Mouse (Mus musculus): ENCODE data around the gene Stkld1.

The Stkld1 gene

DNA sequence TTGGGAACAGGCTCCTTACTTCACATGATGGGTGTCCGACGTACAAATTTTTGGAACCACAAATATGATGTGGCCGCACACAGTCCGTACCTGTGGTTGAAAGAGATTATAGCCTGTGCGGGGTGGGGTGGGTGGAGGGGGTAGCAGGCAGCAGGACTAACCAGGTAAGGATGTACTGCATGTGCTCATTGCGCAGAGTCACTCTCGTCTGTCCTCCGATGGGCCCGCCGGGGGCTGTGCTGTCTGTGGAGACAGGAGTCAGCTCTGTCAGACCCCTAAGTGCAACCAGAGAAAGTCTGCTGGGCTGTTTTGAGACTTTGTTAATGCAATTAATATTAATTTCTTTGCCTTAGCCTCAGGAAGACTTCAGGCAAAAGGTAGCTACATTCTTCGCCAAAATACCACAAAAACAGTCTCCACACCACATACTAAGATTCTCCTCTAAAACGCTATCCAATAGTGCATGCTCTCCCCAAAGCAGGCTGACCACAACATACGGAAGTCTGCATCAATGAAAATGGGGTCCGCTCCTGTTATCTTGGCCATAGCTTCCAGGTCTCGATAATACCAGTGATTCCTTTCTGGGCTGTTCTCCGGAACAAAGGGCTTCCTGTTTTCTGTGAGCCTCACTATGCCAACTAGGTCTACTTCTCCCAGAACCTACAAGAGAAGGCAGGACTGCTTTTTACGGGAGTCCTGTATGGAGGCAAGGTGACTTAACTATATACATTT is 20.3 kb upstream of the Stkld1 start:
- in situ Hi-C loops (cut with MboI, MseI) = loop anchor here in 1 of 2 experiments (25.0 kb wide), 1 partner anchor 1701 kb away; the partner anchor contains the start of genes Fam166a, Nelfb, Stpg3 and Tubb4b

DNA sequence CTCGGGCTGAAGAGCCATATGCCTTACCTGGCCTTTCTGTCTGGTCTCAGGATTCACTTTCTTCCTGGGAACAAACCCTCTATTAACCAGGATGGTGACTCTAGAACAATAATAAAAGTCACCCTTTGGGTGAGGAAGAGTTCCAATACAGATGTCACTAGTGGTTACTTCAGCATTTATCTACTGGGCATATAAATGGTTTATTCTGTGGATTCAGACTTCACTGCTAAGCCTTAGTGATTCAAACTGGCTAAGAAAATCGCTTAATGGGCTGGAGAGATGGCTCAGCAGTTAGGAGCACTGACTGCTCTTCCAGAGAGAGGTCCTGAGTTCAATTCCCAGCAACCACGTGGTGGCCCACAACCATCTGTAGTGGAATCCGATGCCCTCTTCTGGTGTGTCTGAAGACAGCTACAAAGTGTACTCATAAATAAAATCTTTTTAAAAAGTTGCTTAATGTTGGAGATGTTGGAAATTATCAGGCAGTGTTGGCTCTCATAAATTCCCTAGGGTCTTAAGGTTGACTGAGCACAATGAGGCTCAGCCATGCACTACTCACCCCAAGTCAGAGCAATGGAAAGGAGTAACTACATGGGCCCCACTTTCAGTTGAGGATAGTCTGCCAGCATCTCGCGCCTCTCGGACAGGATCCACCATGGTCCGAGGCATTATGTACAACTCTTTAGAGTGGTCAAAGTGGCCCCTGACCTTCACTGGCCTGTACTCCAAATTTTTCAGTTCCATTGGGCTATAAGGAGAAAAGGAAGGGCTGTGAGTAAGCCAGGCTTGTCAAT is 19.5 kb upstream of the Stkld1 start:
- in situ Hi-C loops (cut with MboI, MseI) = loop anchor here in 1 of 2 experiments (25.0 kb wide), 1 partner anchor 1702 kb away; the partner anchor contains the start of genes Fam166a, Nelfb, Stpg3 and Tubb4b

DNA sequence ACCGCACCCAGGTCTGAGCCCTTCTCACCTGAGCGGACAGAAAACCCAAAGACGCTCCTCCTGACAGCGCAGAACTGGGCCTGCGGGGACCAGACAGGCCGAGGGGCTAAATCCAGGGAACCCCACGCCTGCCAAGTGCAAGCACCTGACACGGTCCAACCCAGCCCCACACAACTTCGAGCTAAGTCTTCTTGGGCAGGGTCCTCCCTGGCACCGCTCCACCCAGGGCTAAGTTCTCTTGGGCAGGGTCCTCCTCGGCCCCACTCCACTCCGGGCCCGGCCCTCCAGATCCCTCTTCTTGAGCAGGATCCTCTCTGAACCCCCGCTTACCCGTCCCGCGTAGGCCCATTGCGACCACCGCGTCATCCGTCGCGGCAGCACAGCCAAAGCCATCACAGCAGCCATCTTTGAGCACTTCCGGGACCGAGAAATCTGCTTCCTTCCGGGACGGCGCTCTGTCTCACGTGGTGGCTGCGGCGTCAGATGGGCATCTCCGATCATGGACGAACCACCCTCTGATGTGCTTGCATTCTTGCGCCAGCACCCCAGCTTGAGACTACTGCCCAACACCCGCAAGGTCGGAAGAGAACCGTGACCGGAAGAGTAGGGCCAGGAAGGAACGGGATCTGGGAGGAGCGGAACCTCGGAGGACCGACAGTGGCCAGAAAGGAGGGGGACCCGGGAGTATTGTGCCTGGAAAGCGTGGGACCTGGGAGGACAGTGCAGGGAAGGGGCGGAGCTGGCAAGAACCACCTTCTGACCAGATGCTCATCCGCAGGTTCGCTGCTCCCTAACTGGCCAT is 17.7 kb upstream of the Stkld1 start, which contains the start of the genes Surf2 and Surf1:
TSS of gene Surf2 (plus strand) at position 441 of the 802 bp plus-strand sequence.
TSS of gene Surf1 (minus strand) at position 604 of the 802 bp plus-strand sequence.
- in situ Hi-C loops (cut with MboI, MseI) = loop anchor here in 1 of 2 experiments (5.0 to 25.0 kb wide), 3 partner anchors 106 to 1704 kb away; partner anchors contain the start of genes Fam166a, Nelfb, Stpg3 and Tubb4b

DNA sequence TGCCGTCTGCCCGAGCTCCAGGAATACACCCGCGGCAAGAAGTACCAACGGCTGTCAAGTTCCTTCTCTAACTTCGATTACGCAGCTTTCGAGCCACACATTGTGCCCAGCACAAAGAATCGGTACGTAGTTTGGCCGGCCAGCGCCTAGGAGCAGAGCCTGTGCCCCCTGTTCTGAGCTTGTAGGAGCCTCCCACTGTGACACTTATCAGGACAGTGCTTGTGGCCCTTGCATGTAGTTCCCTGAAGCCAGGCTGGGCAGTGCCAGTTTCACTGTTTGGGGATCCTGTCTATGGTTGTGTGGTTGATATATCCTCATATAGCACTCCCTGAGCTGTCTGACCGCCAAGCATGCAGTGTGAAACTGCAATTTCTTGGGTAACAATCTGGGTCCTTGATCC is 17.1 kb upstream of the Stkld1 start:
- in situ Hi-C loops (cut with MboI, MseI) = loop anchor here in 1 of 2 experiments (5.0 to 25.0 kb wide), 3 partner anchors 106 to 1704 kb away; partner anchors contain the start of genes Fam166a, Nelfb, Stpg3 and Tubb4b

DNA sequence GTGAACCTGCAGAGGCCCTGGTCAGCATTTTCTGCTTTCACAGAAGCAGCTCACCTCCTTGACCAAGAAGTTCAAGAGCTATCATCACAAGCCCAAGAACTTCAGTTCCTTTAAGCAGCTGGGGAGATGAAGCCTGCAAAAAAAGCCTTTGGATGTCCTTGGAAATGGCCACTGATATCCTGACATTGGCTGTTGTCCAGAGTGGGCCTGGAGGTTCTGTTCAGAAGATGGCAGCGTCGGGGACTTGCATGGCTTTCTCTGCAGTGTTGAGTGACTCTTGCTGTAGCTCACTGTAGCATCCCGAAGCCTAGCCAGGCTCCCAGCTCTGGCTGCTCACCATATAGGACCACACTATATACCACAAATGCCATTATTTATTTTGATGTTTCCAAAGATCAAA is 14.2 kb upstream of the Stkld1 start:
- in situ Hi-C loops (cut with MboI, MseI) = loop anchor here in 1 of 2 experiments (5.0 to 25.0 kb wide), 3 partner anchors 103 to 1707 kb away; partner anchors contain the start of genes Fam166a, Nelfb, Stpg3 and Tubb4b

DNA sequence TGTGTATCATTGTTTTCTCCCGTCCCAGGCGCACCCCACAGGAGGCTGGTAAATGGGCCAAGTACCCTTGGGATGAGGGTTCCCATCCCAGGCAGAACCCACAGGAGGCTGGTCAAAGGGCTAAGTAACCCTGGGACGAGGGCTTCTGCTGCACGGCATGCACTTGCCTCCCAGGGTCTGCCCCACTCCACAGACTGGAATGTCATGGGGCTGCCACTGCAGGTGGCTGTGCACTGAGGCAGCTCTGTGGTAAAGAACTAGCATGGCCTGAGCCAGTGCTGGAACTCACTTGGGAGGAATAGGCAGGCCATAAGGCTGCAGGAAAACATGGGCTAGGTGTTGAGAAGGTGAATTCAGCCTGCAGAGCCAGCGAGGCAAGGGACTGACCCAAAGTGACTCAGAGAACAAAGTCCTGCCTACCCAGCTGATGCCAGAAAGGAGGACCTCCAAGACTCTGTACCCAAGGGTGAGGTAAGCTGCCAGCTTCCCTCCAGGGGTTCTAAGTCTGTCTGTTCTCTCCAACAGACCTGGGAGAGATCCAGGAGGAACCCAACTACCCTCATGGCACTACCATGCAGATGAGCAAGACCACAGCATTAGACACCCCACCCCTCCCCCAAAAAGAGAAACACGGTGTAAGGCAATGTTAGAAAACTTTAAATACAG is 13.5 kb upstream of the Stkld1 start:
- in situ Hi-C loops (cut with MboI, MseI) = loop anchor here in 1 of 2 experiments (25.0 kb wide), 1 partner anchor 1708 kb away; the partner anchor contains the start of genes Fam166a, Nelfb, Stpg3 and Tubb4b

DNA sequence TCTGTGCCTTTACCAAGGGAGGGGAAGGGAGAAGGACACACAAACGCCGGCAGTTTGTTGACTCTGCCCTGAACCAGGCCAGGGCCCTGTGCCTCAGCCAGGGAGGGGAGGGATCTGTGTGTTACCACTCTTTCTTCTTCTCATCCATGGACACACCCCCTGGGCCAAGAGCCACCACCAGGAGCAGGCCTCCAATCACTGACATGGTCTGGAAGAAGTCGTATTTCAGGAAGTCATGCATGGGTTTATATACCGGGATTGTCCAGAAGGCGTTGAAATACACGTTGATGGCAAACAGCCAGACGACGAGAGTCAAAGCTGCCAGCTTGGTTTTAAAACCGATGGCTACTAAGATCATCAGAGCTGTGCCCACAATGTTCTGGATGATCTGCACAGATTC is 12.1 kb upstream of the Stkld1 start:
- in situ Hi-C loops (cut with MboI, MseI) = loop anchor here in 1 of 2 experiments (25.0 kb wide), 1 partner anchor 1709 kb away; the partner anchor contains the start of genes Fam166a, Nelfb, Stpg3 and Tubb4b

DNA sequence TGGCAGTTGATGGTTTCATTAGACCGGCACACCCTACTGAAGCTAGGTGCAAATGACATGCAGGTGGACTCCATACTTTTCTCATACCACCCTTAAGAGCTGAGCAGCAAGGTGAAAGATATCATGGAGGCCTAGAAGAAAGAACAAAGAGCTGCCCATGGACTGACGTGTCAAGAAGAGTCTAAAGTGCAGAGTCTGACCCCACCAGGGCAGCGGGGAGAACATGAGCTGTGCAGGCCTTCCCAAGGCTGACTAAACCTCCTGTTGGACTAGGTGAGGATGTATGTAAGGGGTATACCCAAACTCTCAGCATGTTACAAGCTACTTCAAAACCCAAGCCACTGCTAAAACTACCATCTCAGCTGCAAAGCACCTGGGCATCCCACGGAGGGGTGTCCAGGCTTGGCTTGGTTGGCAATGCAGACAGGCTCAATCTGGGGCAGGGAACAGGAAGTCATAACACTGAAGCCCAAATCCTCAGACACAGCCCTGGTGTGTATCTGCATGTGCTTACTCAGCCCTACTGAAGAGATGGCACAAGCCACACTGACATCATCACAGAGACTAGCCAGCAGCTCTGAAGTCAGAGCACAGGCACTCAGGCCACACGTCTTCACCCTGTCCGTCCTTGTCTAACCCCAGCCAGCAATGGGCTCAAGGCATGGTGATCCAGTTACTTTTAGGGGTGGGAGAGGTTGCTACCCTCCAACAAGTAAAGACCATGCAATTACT is 5.9 kb upstream of the Stkld1 start:
- in situ Hi-C loops (cut with MboI, MseI) = no loop called here

DNA sequence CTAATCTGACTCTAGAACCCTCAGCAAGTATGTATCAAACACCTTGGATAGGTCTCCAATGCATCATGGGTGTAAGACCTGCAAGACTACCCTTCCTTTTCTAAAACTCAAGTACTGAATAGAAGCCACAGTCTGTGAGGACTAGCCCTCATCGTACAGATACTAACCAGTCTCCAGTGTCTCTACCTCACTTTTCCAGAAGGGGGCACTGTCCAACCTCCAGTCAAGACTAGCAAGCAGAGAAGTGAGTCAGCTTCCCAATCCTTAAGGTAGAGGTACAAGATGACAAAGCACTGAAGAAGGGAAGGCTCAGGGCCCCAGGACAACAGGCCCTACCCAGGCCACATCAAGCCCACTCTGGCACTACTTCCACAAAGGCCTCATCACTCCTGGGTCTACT is 3.5 kb upstream of the Stkld1 start:
- in situ Hi-C loops (cut with MboI, MseI) = loop anchor here in 1 of 2 experiments (5.0 kb wide), 1 partner anchor 82 kb away; no protein-coding TSS in a partner anchor

DNA sequence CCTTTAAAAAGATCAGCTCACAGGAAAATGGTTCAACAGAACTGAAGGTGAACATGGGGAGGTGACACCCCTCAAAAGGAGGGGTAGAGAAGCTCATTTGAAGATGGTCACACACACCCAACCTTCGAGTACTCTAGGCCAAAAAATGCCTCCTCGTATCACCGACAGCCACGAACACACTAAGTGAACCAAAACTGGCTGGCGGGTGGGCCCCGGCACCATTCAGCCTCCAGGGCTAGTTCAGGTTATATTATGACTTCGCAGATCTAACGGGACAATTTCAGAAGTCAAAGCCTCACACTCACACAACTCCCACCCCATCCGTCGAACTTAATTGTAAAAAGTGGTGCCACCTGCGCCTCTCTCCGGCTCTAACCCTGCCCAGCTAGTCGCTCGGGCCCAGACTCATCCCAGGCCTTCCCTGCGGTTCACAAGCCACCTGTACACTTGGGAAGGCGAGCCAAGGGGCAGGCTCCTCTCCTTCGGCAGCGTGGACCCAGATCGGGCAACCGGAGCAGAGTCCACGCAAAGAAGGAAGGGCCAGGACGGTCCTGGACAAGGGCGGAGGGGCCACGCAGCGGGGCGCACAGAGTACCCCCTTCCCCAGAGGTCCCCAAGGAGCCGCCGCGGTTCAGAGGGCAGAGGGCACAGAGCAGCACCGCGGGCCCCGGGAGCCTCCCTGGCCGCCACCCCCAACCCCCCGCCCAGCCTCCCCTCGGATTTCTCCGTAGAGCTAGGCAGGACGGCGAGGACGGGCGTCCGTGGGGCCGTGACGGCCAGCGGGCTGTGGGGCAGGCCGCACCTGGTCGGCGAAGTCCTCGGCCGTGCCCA is 1.2 kb upstream of the Stkld1 start:
- in situ Hi-C loops (cut with MboI, MseI) = loop anchor here in 1 of 2 experiments (5.0 kb wide), 1 partner anchor 80 kb away; no protein-coding TSS in a partner anchor

DNA sequence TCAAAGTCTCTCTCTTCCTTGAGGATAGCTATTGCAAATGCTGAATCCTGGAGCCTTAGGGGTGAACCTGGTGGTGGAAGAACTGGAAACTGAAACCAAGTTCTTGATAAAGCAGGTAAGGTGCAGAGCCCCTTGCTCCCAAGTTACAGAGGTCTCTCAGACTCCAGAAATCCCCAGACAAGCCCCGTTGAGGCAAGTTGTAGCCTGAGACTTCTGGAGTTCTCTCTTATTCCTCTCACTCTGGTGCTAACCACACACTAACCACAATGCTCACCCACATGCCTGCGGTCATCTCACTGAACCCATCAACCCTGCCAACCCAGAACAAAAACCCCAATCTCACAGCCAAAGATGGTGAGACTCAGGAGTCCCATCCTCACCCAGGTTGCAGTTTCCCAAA is 1.4 kb downstream of the Stkld1 start:
- in situ Hi-C loops (cut with MboI, MseI) = no loop called here

DNA sequence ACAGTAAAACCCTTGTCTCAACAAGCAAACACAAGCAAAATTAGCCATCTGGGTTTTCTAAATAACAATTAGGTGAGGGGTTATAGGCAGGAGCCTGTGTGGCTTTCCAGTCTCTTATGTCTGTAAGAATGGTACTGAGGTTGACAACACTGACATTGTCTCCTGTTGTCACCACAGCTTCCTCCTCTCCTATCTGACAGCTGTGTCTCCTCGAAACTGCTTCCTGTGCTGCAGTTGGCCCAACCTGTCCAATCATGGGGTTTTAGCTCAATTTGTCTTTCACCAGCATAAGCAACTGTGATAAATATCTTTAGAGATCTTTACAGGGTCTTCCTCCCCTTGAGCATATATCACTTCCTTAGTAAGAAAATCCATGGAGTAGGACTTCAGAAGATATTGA is 2.6 kb downstream of the Stkld1 start:
- in situ Hi-C loops (cut with MboI, MseI) = no loop called here

DNA sequence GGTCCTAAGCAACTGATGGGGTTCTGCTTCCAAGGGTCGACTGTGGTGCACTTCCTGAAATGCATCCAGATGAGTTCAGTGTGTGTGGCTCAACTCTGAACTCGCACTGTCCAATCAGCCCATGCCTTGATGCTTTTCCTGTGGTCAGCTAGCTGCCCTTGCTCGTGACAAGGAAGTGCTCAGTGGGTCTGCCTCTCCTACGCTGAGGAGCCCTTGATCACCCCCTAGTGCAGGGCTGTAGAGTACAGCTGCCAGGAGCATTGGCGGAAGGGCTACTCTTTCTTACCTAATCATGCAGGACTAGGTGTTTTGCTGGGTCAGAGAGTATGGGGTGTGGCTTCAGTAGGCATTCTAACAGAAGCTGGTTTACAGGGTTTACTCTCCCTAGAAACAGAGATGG is 7.7 kb downstream of the Stkld1 start:
- in situ Hi-C loops (cut with MboI, MseI) = no loop called here

DNA sequence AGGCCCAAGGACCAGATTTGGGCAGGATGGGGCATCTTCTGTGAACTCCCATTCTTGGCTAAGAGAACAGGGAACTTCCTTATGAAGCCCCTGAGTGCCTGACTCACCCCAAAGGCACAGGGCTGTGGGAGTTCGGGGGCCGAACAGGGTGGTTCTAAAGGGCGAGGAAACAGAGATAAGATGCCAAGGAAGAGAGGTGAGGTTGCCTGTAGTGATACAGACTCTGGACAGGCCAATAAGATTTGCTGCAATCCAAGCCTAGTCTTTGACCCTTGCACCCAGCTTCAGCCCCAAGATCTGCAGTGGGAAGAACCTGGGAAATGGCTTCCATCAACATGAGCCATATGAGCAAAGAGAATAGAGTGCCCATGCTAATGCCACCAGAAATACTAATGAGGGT is 9.4 kb downstream of the Stkld1 start:
- in situ Hi-C loops (cut with MboI, MseI) = no loop called here

DNA sequence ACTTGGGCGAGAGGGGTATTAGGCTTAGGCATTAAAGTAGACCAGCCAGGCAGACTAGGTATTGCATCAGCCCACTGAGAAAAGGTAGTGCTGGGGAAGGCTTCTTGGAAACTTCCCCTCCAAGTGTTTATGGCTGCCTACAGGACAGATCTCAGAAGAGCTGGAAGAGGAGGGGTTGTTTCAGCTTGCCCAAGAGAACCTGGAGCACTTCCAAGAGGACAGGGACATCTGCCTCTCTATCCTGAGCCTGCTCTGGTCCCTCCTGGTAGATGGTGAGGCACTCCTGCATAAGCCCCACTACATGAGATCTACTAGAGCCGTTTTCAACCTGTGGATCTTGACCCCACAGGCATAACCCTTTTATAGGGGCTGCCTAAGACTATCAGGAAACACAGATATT is 16.6 kb downstream of the Stkld1 start:
- in situ Hi-C loops (cut with MboI, MseI) = no loop called here

DNA sequence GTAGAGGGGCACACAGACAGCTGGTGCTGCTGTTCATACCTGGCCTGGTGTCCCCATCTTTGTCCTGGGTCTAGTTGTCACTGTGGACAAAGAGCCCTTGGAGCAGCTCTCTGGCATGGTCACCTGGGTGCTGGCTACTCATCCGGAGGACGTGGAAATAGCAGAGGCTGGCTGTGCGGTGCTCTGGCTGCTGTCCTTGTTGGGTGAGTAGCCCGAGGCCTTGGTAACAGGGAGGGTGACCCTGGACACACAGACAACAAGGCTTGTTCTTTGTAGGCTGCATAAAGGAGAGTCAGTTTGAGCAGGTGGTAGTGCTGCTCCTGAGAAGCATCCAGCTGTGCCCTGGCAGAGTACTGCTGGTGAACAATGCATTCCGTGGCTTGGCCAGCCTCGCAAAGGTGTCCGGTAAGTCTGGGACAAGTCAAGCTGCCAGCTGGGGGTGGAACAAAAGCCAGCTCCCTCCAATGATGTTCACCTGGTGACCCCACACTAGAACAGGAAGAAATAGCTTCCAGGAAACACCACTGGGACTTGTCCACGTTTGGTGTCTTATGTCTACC is 17.6 kb downstream of the Stkld1 start:
- in situ Hi-C loops (cut with MboI, MseI) = no loop called here

DNA sequence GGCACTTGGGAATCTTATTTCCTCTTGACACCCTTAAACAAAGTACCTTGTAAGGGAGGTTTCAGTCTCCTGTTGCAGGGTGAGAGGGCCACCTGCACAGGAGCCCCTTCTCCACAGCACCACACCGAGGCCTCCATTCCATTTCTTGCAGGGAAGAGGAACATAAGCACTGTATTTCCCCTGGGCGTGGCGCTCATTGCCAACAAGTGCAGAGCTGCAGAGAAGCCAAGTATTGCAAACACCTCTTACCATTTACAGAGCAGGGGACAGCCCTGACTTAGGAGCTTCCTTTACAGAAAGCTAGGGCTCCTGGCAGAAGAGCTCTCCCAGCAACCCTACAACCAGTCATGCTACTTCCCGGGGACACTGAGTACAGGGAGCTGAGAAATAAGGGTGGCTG is 18.3 kb downstream of the Stkld1 start:
- in situ Hi-C loops (cut with MboI, MseI) = no loop called here

DNA sequence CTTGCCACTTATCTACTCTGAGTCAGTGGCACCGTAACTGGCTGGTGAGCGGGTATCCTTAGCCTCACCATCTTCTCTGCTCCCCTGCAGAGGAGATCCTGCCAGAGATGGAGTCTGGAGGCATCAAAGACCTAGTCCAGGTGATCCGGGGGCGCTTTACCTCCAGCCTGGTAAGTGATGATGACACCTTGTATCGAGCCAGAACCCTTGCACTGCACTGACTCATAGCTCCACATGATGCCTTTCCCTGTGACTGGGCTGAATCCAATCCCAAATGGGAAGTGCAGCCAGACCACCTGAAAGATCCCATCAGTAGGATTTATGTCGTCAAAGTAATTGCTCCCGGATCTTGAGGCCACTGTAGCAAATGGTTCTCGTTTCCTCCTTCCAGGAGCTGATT is 19.0 kb downstream of the Stkld1 start:
- in situ Hi-C loops (cut with MboI, MseI) = no loop called here
